Mouse (Mus musculus): ENCODE results near the gene Atp2b4.
A peak's percentile ranks its signal among the peaks of the same experiment; 100 is the strongest.

The Atp2b4 gene

DNA sequence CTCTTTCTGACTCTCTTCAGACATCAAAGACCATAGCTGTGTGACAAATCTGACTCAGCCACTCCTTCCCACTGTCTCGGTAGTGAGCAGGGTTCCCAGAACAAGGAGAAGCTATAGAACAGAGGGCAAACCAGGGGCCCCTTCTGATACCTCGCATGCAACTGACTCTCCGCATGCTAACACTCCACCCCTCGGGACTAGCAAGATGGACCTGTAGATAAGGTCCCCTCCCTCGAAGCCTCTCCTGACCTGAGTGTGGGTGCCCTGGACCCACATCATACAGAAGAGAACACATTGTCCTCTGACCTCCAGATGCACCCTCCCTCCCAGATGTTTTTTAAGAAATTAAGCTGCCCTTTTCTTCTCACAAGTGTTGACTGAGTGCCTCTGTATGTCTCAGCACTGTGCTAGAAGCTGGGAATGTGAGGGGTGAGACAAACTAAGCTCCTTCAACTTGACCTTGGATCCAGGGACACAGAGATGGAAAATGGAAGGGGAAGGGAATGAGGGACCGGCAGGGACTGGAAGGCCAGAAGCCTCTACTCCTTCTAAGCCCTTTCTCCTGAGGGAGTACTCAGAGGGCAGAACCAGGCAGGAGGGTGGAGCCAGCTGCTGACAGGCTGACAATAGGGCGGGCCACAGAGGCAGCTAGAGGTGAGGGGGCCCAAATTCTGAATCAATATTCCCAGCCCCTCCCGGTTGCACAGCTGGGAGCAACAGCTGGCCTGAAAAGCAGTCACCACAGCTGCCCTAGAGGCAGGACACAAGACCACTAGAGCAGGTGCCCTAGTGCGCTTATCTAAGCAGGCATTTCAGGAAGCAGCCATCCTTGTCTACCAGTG, 2.6 kb downstream of the Atp2b4 start:
- no peak for DNase-seq

DNA sequence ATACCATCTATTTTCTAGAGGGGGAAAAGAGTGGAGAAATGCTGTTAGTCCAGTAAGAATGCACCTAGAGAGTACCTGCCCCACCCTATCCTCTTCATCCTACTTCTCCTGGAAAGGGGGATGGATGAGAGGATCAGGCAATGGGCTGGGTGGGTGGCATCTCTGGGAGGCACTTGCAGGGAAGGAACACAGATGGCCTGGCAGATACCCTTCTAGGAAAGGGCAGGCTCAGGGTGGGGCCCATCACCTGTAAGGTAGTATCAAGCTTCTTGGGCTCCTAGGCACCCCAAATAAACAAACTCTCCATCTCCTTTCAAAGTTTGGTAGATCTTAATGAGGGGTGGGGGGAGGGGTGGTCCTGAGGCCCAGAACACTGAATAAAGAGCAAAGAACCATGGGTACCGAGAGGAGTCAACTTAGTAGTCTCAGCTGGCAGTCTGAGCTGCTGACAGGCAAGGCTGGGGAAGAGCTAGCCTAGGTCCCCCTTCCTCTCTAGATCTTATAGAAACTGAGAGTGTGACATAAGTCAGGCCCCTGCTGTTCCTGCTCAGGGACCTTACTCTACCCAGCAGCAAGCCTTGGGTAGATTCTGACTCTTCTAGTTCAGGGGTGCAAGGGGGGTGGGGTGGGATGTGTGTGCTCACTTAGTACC, 3.4 kb downstream of the Atp2b4 start:
- no peak for DNase-seq

DNA sequence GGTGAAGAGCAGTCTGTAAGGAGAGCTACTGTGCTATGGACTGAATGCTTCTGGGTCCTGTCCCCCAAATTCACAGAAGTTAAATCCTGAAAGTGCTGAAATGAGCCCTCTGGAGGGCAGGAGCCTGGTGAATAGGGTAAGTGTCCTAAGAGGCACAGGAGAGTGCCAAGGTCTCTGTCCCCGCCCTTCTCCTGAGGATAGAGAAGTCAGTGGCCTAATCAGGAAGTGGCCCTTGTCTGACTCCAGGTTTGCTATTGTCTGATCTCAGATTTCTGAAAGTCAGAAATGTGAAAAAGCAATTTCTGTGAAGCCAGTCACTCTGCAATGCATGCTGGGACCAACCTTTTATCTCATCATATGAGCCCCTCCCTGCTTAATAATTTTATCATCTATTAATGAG, 7.2 kb downstream of the Atp2b4 start:
- DNase-seq, result no peak

DNA sequence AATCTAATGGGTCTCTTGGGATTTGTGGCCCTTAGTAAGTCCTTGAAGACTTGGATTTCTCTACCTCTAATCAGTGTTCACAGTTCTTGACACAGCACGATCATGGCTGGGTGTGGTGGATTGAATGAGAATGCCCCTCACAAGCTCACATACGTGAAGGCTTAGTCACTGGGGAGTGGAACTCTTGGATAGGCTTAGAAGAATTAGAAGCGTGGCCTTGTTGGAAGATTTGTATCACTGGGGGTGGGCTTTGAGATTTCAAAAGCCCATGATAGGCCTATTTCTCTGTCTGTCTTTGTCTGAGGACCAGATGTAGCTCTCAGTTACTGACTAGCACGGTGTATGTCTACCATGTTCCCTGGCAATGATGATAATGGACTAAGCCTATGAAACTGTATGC, 10.8 kb downstream of the Atp2b4 start:
- DNase-seq, result no peak

DNA sequence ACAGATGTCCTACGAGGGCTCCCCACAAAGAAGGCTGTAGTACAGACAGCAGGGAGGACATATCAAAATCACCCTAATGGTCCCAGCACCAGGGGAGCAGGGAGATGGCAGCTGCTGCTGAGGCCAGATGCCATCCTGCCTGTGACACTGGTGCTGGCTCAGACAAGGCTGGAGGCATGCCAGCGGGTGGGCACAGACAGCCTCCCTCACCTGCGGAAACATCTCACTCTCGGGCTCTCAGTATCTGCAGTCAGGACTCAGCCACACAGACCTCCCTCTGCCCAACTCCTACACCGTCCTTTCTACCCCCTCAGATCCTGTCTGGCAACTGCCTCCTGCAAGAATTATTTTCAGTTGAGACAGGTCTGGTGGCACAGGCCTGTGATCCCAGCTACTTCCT, 12.0 kb downstream of the Atp2b4 start:
- peak in 1 of 2 experiments; percentile 20 for DNase-seq

DNA sequence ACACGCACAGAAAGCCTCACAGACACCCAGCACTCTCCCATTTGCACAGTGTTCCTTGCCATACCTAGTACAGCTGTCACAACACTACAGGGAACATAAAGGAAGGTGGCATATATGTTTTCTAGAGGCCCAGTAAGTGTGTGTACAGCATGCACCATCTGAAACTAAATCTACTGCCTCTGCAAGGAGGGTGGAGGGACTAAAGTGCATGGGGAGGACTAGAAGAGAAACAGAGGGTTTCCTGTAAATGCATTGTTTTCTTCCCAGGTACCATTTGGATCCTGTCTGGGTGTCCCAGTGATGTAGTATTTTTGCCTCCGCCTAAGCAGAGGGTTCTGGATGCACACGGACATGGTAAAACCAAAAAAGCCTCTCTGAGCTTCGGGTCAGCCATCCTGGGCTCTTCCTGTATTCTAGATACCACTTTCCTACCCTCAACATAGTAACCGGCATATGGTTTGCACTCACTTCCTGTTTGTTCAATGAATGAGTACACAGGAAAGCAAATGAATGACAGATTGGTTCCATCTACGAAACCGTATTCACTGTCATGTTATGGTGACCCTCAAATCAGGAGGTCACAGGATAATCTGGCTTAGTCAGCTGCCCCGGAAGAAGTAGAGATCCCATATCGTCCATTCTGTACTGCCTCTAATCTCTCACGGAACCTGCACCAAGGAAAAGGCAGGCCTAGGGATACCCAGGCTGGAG, 13.2 kb downstream of the Atp2b4 start:
- no peak for DNase-seq

DNA sequence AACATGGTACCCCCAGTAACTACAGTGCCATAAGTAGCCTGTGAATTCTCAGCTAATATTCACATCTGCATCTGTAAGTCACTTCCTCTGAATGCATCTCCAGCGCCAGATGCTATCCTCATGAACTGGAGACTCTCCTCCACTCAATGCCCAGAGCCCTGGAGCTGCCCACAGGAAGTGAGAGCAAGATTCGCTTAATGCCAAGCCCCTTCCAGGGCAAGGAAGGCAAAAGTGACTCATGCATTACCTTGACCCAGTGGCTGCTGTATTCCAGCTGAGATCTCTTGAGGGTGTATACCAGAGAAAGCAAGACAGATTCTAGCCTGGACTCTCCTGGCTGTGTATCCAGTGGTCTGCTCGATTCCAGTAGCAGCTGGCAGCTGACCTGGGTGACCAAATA, 16.2 kb downstream of the Atp2b4 start:
- DNase-seq, result no peak

DNA sequence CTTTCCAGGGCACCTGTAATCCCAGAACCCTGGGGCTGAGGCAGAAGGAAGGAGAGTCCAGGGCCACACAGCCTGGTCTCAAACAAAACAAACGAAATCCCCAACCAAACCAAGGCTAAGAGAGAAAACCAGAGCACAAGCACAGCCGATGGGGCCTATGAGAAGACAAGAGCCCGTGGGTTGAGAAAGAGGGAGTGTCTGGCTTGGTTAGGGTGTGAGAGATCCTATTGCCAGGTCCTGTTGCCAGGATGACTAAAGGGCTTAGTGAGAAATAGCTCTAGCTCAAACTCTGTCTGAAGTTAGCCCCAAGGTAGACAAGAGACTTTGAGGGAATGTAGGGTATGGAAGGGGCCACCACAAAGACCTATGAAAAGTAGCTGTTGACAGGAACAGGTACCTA, 19.3 kb downstream of the Atp2b4 start:
- DNase-seq, result no peak

DNA sequence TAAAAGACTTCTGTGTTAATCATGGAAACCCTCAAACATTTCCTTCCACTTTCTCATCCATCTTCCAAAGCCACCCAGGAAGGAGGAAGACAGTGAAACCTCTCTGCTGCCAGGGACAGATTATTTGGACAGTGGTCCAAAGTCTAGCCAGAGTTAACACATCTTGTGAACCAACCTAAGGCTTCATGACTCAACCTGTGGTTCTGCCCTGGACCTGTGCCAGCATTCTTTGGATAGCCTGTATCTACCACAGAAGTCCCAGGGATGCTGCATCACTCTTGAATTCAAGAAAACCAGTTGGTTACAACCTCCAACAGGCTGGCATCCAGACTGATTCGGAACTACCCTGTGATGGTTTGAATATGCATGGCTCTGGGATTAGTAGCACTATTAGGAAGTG, 21.8 kb downstream of the Atp2b4 start:
- peak in 1 of 2 experiments; percentile 58 for DNase-seq

DNA sequence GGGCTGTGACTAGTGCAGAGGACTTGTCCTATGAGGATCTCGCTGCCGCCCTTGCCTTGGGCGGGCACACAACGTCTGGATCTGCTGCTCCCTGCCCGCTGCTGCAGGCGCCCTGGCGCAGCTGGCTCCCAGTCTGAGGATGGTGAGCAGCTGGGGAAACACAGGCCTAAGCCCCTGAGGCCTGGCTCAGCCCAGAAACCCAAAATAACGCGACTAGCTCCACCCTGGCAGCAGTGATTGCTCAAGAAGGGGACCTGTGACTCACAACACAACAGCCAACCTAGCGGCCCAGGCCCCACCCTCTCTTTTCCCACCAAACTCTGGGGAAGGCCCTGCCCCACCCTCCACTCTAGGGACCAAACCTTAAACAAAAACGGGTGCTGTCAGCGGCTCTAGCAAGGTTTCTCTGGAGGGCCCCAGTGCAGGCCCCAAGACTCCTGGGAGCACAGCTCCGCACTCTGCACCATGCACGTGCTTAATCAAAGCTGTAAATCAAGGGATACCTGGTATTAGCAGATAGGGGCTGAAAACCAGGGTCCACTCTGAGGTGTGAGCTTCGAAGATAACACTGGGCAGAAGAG, 23.1 kb downstream of the Atp2b4 start:
- DNase-seq, result no peak

DNA sequence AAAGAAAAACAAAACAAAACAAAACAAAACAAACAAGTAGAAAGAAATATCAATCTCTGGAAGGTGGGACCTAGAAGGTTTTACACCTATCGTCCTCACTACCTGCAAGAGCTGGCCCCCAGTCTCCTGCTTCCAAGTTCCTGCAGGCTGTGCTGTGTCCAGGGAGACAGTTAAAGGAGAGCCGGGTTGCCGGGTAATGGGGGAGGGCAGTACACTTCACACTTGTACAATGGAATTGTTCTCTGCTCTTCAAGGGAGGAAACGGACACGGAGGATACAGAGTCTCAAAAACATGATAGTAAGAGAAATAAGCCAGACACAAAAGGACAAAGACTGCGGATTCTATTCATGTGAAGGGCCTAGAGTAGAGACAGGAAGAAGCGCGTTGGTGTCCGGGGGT, 28.3 kb downstream of the Atp2b4 start:
- DNase-seq, result no peak

DNA sequence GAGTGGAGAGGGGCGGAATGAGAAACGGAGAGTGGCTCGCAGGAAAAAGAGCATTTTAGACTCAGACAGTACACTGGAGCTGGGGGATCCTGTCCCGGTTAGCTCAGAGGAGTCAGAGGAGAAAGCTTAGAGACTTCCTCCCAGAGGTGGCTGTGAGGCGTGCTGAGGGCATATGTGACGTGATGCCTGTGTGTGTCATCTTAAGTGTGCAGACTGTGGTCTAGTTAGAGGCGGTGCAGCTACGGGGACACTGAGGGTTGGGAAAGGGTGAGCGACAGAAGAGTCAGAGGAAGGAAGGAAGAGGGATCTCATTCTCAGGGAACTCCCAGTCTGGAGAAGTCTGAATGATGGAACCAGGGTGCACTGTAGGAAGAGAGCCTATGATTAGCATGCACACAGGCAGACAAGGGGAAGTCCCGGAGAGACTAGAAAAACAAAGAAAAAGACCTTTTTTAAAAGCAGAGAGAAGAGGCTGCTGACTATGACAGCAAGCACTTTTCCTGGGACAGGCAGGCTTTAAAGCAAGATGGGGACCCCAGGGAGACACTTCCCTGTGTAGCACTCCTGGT, 28.9 kb downstream of the Atp2b4 start:
- no peak for DNase-seq

DNA sequence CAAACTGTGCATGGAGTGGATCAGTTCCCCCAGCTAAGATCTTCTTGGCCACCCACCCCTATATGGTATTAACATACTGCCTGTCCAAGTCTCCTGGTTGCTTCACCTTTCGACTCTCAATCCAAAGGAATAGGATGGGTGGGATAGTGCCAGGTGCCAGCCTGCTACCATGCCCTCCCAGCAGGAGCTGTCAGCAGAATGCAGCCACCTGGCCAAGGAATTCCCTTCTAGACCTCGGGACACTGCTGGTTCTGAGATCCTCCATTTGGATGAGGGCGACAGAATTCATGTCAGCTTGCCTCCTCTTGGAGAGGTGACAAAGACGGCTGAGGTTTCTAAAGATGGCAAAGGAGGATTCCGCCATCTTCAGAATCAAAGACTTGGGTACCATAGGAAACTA, 32.8 kb downstream of the Atp2b4 start:
- DNase-seq, result peak; percentile 77 to 81

DNA sequence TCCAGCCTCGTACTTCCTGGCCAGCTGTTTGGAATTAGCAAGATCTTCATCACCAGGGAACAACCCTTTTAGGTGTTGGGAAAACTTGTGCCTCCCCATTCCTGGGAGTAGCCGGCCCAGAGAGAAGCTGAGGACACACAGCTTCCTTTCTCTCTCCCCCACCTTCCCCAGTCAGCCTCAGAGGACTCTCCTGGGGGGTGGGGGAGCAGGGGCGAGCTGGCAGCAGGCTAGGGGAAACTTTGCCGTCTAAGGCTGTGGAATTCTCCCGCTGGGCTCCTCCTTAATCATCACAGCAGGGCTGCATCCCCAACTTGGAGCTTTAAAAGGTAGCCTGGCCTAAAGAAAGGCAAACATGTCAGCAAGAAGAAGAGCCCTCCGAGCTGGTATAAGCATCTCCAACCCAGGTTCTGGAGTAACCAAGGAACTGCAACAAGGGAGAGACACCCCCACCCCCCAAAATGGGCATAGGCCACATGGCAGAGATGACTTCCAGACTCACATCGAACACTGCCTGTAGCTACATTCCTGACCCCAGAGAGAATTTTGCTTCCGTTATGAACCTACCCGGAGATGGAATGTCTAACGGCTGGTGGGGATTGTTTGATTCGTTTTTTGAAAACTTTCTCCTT, 33.8 kb downstream of the Atp2b4 start:
- no peak for DNase-seq

DNA sequence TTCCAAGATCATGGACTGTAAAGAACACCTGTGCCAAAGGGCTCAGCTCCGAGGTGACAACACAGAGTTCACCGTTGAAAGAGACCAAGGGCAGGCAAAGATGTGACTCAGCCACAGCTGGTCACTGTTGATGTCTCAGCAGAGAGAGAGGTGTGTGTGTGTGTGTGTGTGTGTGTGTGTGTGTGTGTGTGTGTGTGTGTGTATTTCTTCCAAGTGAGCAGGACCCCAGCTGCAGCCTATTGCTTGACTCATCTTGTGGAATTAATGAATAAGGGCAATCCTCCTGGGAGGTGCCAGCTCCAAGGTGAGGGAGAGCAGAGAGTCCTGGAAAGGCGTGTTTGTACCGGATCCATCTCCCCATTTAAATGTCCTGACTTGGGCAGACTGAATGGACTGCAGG, 35.5 kb downstream of the Atp2b4 start:
- DNase-seq, result no peak

DNA sequence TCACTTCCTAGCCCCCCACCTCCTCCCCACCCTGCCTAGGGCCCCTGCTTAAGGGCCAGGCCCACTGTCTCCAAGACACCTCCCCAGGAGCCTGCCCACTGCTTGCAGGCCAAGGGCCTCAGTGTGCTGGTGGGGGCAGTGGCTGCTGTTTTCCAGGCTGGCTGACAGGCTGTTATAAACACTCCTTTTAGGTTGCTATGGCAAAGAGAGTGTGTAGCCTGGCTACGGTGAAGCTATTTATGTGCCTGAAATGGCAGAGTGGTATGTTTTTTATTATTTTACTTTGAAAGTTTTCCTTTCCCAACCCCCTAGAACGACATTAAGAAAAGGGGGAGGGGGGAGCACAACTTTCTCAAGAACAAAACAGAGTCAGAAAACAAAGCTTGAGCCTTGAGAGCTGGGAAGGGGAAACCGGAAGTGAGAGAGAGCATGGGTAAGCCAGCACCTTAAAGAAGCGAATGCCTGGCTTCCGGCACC, 37.9 kb downstream of the Atp2b4 start:
- no peak for DNase-seq

DNA sequence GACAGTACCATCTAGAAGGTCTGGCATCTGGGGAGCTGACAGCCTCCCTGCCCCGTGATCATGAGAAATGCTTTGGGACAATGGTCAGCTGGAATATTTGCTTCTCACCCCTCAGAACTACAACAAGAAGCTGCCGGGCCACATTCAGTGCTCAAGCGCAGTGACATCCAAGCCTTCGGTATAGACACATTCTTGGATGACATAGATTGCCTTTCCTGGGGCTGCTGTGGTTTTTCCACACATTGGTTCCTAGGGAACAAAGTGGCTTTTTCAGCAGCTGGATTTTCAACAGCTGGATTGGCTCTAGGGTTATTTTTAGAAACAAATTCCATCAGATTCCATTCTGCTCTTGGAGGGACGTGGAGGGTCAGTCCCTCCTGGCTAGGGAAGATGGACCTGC, 39.6 kb downstream of the Atp2b4 start:
- no peak for DNase-seq

DNA sequence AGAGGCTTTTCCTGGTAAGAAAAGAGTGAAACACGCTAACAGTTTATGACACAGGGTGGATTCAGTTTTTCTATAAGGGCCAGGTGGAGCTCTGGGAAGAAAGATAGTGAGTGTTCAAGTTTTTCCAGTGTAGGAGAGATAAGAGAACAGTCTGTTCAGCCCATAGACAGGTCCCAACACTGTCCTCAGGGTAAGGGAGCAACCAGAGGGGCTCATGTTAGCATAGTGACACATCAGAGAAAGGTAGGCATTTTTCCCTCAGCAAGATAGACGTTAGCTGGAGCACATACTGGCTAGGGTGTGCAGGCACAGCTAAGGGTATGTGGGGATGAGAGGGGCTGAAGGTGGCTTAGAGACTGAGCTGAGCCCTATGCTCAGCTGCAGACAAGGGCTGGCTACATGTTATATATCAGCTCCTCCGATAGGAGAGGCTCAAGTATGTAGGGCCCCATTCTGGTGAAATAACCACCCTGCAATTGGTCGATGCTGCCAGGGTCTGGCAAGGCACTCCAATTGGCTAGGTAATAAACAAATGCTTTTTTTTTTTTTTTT, 46.4 kb downstream of the Atp2b4 start:
- DNase-seq, result no peak

DNA sequence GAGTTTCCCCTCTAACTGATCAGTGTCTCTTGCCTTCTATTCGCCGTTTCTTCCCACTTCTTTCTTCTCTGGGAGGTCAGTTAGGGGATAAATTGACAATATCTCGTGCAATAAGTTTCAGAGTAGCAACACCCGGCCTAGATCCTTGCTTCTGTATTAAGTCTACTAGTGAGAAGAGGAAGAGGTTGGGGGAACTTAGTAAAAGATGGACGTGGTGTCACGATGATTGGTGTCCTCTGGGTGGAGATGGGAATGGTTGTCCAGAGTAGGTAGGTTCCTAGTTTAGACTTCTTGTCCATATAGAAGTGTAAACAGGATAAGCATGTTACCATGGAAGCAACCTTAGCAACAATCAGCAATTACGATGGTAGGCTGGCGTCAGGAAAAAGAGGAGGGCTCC, 47.5 kb downstream of the Atp2b4 start:
- no peak for DNase-seq

DNA sequence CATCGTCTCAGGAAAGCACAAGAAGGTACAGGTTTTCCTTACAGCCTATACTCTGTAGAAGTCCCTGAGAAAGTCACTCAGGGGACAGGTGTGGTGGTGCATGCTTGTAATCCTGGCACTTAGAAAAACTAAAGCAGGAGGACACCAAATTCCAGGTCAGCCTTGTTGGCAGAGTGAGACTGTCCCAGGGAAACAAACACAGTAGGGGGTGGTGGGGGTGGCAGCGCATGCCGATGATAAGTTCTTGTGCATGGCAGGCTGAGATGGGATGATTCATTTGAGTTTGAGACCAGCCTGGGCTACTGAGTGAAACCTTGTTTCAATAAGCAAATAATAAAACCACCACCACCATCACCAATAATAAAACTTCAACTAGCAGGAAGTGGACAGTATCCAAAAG, 49.2 kb downstream of the Atp2b4 start:
- peak; percentile 68 to 76 for DNase-seq

DNA sequence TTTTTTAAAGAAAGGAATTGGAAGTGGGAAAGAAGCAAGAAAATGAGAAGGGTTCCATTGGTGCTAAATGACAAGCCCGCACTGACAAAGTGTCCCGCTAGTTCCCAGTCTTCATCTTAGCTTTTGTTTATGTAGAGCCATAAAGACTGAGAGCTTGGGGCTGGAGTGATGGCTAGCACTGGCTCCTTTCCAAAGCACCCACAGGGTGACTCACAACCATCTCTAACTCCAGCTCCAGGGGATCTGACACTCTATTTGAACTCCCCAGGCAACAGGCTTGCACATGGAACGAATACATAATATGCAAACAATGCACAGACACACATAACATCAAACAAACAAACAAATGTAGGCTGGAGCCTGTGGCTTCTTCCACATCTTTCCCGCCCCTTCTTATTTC, 50.9 kb downstream of the Atp2b4 start:
- DNase-seq, result no peak

DNA sequence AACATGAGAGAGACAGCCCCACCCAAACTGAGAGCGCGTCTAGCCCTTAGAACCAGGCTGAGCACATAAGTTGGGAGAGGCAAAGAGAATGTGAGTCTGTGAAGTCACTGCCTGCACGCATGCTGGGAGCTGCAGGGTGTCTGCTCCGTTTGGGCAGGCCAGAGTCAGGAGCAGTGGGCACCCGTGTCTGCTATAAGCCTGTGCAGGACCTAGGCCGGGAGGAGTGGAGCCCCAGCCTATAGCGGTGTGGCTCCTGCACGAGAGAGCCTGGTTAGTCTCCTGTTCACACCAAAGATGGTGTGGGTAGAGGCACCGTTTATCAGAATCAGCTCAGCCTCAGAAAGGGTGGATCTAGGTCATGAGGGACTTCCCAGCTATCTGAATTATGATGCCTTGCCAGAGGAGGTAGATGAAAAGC, 55.8 kb downstream of the Atp2b4 start:
- DNase-seq, result peak; percentile 53 to 55
